Mouse (Mus musculus) brown adipose tissue, adult 24 weeks (tissue): ENCODE results near the gene Cox6a2. TPM values are rescaled to one million over a fixed set of nuclear protein-coding genes. Genes with fewer than 3 reads are reported as not detected.

Experiments
- H3K27ac ChIP-seq: fragments of 200-500 bp; replicated peaks from 2 replicates; pipeline ENCODE4 v1.5.1; 2012; ENCODE audit warnings: low read depth, mild to moderate bottlenecking, low read length
- H3K4me1 ChIP-seq: fragments of 200-500 bp; 2 replicates; pipeline ENCODE4 v1.6.1; 2012; ENCODE audit warnings: low read length, mixed read lengths; ENCODE audit not compliant: control insufficient read depth, insufficient read depth, insufficient read length
- H3K4me3 ChIP-seq: fragments of 200-500 bp; 2 replicates; pipeline ENCODE4 v1.5.1; 2012; ENCODE audit warnings: low read depth, mild to moderate bottlenecking, low read length, moderate library complexity; ENCODE audit not compliant: insufficient read depth
- polyA plus RNA-seq: library from polyadenylated mRNA; stranded (reverse); fragments of >200 nt; gene quantifications from 2 replicates; pipeline ENCODE4 v1.2.4, GENCODE M21; 2012; ENCODE audit not compliant: missing spikeins, insufficient read depth, insufficient read length

Cox6a2 gene
- polyA plus RNA-seq, result 45.2 and 76.4 TPM in 2 replicates

GRCm38 (mm10) chr7:128206152-128206551 is at the start of gene Cox6a2:
Gene Cox6a2, minus strand, starts transcription at chr7:128206387.
- H3K4me3 ChIP-seq, result no peak within 1 kb of the TSS
- no peaks in the 10 kb centered on the region for H3K4me1 ChIP-seq
- H3K27ac ChIP-seq, result no peak within 1 kb of the TSS

GRCm38 (mm10) chr7:128255757-128256156 is 49.6 kb upstream of the Cox6a2 start:
- H3K4me3 ChIP-seq, result no peak overlapping the region
- H3K27ac ChIP-seq, result no peak overlapping the region
- no peaks in the 10 kb centered on the region for H3K4me1 ChIP-seq

DNA sequence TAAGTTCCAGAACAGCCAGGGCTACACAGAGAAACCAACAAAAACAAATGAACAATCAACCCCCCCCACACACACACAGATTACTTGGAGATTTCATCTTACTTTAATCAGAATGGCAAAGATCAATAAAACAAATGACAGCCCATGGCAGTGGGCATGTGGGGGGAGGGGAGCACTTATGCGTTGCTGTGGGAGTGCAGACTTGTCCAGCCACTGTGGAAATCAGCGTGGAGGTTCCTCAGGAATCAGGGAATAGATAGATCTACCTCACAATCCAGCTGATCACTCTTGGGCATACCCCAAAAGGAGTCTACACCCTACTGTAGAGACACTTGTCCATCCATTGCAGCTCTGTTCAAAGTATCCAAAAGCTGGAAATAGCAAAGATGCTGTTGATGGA is 48.8 kb upstream of the Cox6a2 start:
- Histone ChIP-seq H3K27ac (no peak overlapping the region), H3K4me3 (no peak overlapping the region), H3K4me1 (no peaks in the 10 kb centered on the region)

GRCm38 (mm10) chr7:128252609-128253008 is 46.4 kb upstream of the Cox6a2 start:
- H3K4me3 ChIP-seq, result no peak overlapping the region
- no peak overlapping the region for H3K27ac ChIP-seq
- no peaks in the 10 kb centered on the region for H3K4me1 ChIP-seq

DNA sequence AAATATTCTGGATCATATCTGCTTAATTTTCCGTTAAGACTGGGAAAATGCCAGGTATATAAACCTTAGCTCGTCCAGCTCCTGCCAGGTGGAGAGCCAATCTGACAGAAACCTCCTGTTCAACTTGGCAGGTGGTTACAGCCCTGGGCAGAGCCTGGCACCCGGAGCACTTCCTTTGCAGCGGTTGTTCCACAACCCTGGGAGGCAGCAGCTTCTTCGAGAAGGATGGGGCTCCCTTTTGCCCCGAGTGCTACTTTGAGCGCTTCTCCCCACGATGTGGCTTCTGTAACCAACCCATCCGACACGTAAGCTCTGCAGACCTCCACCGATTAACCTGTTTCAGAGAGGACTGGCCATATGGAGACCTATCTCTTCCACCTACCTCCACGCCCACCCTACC is 45.8 kb upstream of the Cox6a2 start:
- H3K4me3 ChIP-seq, result no peak overlapping the region
- H3K27ac ChIP-seq, result no peak overlapping the region
- H3K4me1 ChIP-seq, result no peaks in the 10 kb centered on the region

GRCm38 (mm10) chr7:128249998-128250397 is 43.8 kb upstream of the Cox6a2 start:
- Histone ChIP-seq H3K4me1 (peaks cover 3% of the 10 kb centered on the region; the same call in 1 of the 2 replicates), H3K27ac (no peak overlapping the region), H3K4me3 (no peak overlapping the region)

DNA sequence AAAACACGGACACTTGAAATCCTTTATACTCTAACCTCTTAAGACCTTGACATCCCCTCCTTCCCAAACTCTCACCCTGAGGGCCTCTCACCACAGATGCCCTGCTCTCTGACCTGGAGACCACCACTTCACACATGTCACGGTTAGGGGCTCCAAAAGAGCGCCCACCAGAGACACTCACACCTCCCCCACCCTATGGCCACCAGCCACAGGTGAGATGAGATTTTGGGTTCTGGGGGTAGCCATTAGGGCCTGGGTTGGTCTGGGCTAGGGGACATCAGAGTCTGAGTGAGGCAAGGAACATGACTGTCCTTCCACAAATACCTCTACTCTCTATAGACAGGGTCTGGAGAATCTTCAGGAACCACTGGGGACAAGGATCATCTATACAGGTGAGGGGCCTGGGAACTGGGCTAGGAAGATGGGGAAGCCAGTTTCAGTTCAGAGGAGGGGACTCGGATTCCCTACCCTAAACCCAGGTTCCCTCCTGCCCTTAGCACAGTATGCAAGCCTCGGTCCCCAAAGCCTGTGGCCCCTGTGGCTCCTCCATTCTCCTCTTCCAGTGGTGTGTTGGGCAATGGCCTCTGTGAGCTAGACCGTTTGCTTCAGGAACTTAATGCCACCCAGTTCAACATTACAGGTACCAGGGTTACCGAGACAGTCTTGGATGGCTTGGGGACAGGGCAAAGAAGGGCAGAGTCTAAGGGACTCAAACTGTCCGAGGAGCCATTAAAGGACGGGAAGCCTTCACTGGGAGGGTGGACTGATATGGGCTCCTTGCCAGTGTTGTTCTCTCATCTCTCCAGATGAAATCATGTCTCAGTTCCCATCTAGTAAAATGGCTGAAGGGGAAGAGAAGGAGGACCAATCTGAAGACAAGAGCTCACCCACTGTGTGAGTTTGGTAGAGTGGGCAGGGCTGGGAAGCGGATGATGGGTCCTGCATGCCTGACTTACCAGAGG is 42.2 kb upstream of the Cox6a2 start:
- peaks cover 3% of the 10 kb centered on the region; the same call in 1 of the 2 replicates for H3K4me1 ChIP-seq
- H3K4me3 ChIP-seq, result peak overlapping the region; percentile 42
- H3K27ac ChIP-seq, result no peak overlapping the region

DNA sequence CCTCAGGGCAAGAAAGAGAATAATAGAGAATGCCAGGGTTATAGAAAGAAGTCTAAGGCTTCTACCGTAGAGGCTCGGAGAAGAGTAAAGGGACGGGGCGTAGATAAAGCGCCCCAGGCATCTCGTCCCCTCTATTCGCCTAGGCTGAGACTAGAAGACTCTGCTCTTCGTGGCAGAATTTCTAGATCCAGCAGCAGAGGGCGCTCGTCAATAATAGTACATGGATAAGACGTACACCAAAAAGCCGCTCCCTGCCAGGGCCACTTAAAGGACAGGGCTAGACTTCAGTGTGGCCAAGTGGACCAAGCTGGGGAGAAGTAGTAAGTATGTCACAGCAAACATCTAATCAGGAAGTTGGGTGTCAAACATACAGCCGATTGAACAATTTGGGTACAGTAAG is 41.3 kb upstream of the Cox6a2 start:
- Histone ChIP-seq H3K4me3 (peak overlapping the region; percentile 73), H3K27ac (peak overlapping the region; percentile 99), H3K4me1 (peaks cover 3% of the 10 kb centered on the region; the same call in 1 of the 2 replicates)

DNA sequence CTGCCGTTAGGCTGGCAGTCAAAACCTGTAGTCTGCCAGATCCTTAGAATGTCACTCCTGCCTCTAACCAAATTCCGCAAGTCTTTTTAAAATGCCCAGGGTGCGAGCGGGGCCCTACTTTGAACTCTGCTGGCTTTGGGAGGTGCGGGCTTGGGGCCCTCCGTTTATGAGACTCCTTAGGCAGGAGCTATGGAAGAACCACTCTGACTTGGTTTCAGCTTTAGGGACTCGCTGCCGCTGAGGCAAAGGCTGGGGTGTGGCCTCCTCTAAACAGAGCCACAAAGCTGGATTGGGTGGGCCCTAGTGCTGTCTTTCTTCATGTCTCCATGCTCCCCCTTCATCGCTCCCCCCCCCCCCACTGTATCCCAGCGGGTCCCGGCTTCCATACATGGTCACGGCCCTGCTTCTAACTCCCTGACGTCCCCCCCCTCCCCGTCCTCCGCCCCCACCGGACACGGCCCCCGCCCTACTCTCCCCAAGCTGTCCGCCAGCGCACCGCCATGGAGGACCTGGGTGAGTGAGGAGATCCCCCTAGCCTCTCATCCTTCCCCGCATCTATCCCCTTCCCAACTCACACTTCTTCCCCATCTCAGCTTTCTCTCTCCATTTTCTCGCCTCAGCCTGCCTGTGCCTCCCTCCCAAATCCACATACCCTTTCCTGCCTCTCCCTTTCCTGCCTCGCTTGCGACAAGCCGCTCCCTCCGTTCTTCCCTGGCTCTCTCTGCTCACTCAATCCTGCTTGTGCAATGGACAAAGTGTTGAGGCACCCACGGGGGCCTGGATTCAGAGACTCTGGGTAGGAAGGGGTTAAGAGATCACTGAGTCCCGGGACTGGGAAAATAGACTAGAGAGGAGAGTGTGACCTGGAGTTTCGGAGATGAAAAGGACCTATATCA is 40.6 kb upstream of the Cox6a2 start, which contains the start of gene Tgfb1i1:
TSS of gene Tgfb1i1 (plus strand) at position 317 of the 896 bp plus-strand sequence.
- Histone ChIP-seq H3K4me3 (peak within 1 kb of the TSS; percentile 73), H3K27ac (peak within 1 kb of the TSS; percentile 99), H3K4me1 (peaks cover 3% of the 10 kb centered on the region; the same call in 1 of the 2 replicates)

GRCm38 (mm10) chr7:128245547-128245946 is 39.4 kb upstream of the Cox6a2 start:
- Histone ChIP-seq H3K4me1 (peaks cover 3% of the 10 kb centered on the region; the same call in 1 of the 2 replicates), H3K4me3 (no peak overlapping the region), H3K27ac (peak overlapping the region; percentile 94; the same call in 1 of the 2 replicates)

DNA sequence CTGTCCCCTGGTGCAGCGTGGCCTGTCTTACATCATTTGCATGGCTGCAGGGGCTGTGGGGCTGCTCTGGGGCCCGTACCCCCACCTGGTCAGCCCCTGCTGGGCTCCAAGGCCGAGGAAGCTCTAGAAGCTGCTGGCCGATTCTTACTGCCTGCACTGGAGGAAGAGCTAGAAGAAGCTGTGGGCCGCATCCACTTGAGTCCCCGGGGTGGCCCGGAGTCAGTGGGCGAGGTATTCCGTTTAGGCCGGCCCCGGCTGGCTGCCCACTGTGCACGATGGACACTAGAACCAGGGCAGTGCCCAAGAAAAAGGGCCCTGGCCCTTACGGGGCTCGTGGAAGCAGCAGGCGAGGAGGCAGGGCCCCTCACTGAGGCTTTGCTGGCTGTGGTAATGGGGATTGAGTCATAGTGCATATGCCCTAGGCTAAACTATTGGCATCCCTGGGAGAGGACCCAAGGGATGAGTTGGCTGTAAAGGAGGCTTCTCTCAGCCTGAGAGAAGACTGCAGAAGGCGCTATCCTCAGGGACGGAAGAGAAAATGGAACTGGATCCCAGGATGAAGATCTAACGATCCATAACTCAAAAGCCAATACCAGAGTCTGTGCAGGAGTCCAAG is 38.3 kb upstream of the Cox6a2 start:
- Histone ChIP-seq H3K4me1 (peaks cover 3% of the 10 kb centered on the region; the same call in 1 of the 2 replicates), H3K4me3 (no peak overlapping the region), H3K27ac (no peak overlapping the region)

DNA sequence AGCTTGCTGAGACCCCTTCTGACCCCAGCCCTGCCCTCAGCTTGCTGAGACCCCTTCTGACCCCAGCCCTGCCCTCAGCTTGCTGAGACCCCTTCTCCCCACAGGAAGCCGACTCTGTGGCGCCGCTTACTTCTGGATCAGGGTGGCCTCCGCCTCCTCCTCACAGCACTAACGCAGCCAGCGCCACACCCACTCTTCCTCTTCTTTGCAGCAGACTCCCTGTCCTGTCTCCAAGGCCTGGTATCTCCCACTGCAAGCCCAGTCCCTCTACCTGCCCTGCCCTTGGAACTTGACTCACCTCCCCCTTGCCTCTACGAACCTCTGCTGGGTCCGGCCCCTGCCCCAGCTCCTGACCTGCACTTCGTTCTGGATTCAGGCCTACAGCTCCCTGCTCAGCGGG is 37.7 kb upstream of the Cox6a2 start:
- Histone ChIP-seq H3K4me1 (peaks cover 3% of the 10 kb centered on the region; the same call in 1 of the 2 replicates), H3K4me3 (no peak overlapping the region), H3K27ac (no peak overlapping the region)

DNA sequence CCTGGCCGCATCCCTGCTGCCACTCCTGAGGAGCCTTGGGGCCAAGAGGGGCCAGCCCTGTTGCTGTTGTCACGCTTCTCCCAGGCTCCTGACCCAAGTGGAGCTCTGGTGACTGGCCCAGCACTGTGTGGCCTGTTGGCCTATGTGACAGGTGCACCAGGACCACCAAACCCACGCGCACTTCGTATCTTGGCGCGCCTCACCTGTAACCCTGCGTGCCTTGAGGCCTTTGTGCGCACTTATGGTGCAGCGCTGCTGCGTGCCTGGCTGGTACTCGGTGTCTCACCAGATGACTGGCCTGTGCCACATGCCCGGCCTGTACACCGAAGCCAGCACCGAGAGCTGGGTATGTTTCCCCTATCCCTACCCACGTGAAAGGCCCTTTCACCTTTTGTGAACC is 36.1 kb upstream of the Cox6a2 start:
- Histone ChIP-seq H3K27ac (no peak overlapping the region), H3K4me3 (no peak overlapping the region), H3K4me1 (peaks cover 3% of the 10 kb centered on the region; the same call in 1 of the 2 replicates)

DNA sequence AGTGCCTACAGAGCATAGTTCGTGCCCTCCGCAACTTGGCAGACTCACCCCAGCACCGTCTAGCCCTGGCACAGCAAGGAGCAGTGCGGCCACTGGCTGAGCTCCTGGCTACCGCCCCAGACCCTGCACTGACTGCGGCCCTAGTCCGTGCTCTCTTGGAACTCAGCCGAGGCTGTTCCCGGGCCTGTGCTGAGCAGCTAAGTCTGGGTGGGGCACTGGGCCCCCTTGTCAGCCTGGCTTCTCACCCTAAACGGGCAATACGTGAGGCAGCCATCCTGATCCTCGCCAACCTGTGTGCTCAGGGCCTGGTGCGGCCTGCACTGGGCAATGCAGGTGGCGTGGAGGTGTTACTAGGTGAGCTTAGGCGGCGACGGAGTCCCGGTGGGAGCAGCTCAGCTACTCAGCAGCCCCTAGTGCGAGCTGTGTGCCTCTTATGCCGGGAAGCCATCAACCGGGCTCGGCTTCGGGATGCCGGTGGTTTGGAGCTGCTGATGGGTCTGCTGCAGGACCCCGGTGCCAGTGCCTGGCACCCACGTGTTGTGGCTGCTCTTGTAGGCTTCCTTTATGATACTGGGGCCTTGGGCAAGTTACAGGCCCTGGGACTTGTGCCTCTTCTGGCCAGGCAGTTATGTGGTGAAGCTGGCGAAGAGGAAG is 34.1 kb upstream of the Cox6a2 start:
- Histone ChIP-seq H3K4me1 (no peaks in the 10 kb centered on the region), H3K4me3 (no peak overlapping the region), H3K27ac (no peak overlapping the region)
